24 mouse cellular contexts compared by ENCODE assay signal in genomic region chr5:150098754-150099153, GRCm38 (mm10).
"Had no signal": no experiment of that assay in that cellular context is flagged by ENCODE, and none has a peak within 500 bp of the region (broad histone marks: within the 10 kb centered on the region; RNA-seq: fewer than 3 reads in every experiment).

No protein-coding gene starts in this region.

- H3K36me3 ChIP-seq: embryonic facial prominence, embryonic 10.5 days; embryonic facial prominence, embryonic 12.5 days; embryonic facial prominence, embryonic 13.5 days; embryonic facial prominence, embryonic 15.5 days; forebrain, embryonic 10.5 days; forebrain, embryonic 12.5 days; forebrain, embryonic 15.5 days had no signal

- H3K4me1 ChIP-seq: embryonic facial prominence, embryonic 10.5 days; embryonic facial prominence, embryonic 12.5 days; embryonic facial prominence, embryonic 15.5 days; forebrain, embryonic 10.5 days; forebrain, embryonic 12.5 days; forebrain, embryonic 13.5 days; forebrain, embryonic 15.5 days had no signal

- H3K27me3 ChIP-seq: embryonic facial prominence, embryonic 12.5 days; embryonic facial prominence, embryonic 15.5 days; forebrain, embryonic 12.5 days; forebrain, embryonic 13.5 days; forebrain, embryonic 15.5 days had no signal

- H3K27ac ChIP-seq: embryonic facial prominence, embryonic 10.5 days; embryonic facial prominence, embryonic 12.5 days; embryonic facial prominence, embryonic 13.5 days; embryonic facial prominence, embryonic 15.5 days; forebrain, embryonic 10.5 days; forebrain, embryonic 12.5 days; forebrain, embryonic 13.5 days; forebrain, embryonic 15.5 days; gastrocnemius, adult 2 months; heart, adult 2 months had no signal

- DNase-seq: cerebellum, adult 9-10 months; cerebellum, adult 9-11 months; cerebellum, postnatal 10 days; cerebellum, postnatal 14 days; cerebellum, postnatal 25 days; cerebellum, postnatal 36 days; embryo, embryonic 11 days; forebrain, postnatal 0 days; gastrocnemius, adult 2 months; gastrocnemius, postnatal 10 days; gastrocnemius, postnatal 14 days; gastrocnemius, postnatal 25 days; gastrocnemius, postnatal 36 days; heart, adult 18-20 months; heart, adult 2 months had no signal

- H3K4me3 ChIP-seq: embryonic facial prominence, embryonic 10.5 days; embryonic facial prominence, embryonic 12.5 days; embryonic facial prominence, embryonic 13.5 days; embryonic facial prominence, embryonic 15.5 days; erythroblast, embryonic 14.5 days; forebrain, embryonic 10.5 days; forebrain, embryonic 12.5 days; forebrain, embryonic 13.5 days; forebrain, embryonic 15.5 days; gastrocnemius, adult 2 months; heart, adult 2 months had no signal

- H3K9me3 ChIP-seq: embryonic facial prominence, embryonic 10.5 days; embryonic facial prominence, embryonic 12.5 days; embryonic facial prominence, embryonic 13.5 days; embryonic facial prominence, embryonic 15.5 days; forebrain, embryonic 10.5 days; forebrain, embryonic 12.5 days; forebrain, embryonic 13.5 days; forebrain, embryonic 15.5 days had no signal
